Mouse (Mus musculus) midbrain, embryonic 13.5 days (tissue): ENCODE measurements around the gene Pofut1. TPM values are rescaled to one million over a fixed set of nuclear protein-coding genes. Genes with fewer than 3 reads are reported as not detected.
"Not testable (repeated sequence)": the region's sequence is repeated elsewhere in the genome, so short reads cannot be mapped to it uniquely, and the experiment has no call there.

ENCODE experiments used
- ATAC-seq: fragments of 200-750 bp; cut with Nextera tagmentation; 2 replicates; pipeline ENCODE4 v1.8.0; 2017; ENCODE audit warnings: mild to moderate bottlenecking, moderate TSS enrichment, moderate library complexity
- H3K27ac ChIP-seq: fragments of 300-500 bp; sonication (generic); 2 replicates; pipeline ENCODE4 v1.5.1; 2015; ENCODE audit warnings: inconsistent platforms, mild to moderate bottlenecking, moderate library complexity
- H3K27me3 ChIP-seq: fragments of 300-500 bp; sonication (generic); 2 replicates; pipeline ENCODE4 v1.6.1; 2015; ENCODE audit warnings: mild to moderate bottlenecking, inconsistent platforms
- H3K36me3 ChIP-seq: fragments of 300-500 bp; sonication (generic); 2 replicates; pipeline ENCODE4 v1.6.1; 2015; ENCODE audit warnings: mild to moderate bottlenecking, inconsistent platforms
- H3K4me1 ChIP-seq: fragments of 300-500 bp; sonication (generic); replicated peaks from 2 replicates; pipeline ENCODE4 v1.6.1; 2015; ENCODE audit warnings: inconsistent platforms
- H3K4me2 ChIP-seq: fragments of 300-500 bp; sonication (generic); replicated peaks from 2 replicates; pipeline ENCODE4 v1.6.1; 2015; ENCODE audit warnings: moderate library complexity, mild to moderate bottlenecking, inconsistent platforms
- H3K4me3 ChIP-seq: fragments of 300-500 bp; sonication (generic); replicated peaks from 2 replicates; pipeline ENCODE4 v1.5.1; 2015; ENCODE audit warnings: mild to moderate bottlenecking, inconsistent platforms
- H3K9ac ChIP-seq: fragments of 300-500 bp; sonication (generic); replicated peaks from 2 replicates; pipeline ENCODE4 v1.6.1; 2015; ENCODE audit warnings: mild to moderate bottlenecking, inconsistent platforms
- H3K9me3 ChIP-seq: fragments of 300-500 bp; sonication (generic); 2 replicates; pipeline ENCODE4 v1.6.1; 2016; ENCODE audit warnings: mild to moderate bottlenecking, inconsistent platforms
- WGBS: fragments of 180-500 bp; shearing (Covaris S2); methylation state at CpG from one replicate; pipeline ENCODE4 v1.1.7; 2015; 5-methylcytosine and 5-hydroxymethylcytosine counted together
- polyA plus RNA-seq: library from polyadenylated mRNA; unstranded; fragments of >200 nt; fragmentation: Nextera tagmentation; extraction: Ambion mirVana; gene quantifications from 2 replicates; pipeline ENCODE4 v1.2.1, GENCODE M21; 2015

Pofut1 gene
- polyA plus RNA-seq, 1 experiment from 2014 or later, result 5.7 TPM

- peaks cover 55% of the 10 kb centered on the region for H3K4me1 ChIP-seq
- no peak for ATAC-seq
Observed at GRCm38 (mm10) chr2:153239860-153240480, 1.4 kb upstream of the Pofut1 start.

GRCm38 (mm10) chr2:153240701-153241235 is 565 bp upstream of the Pofut1 start:
- Histone ChIP-seq H3K36me3 (peaks cover 17% of the 10 kb centered on the region), H3K9ac (peak overlapping the region; percentile 99), H3K27me3 (no peaks in the 10 kb centered on the region), H3K4me3 (peak overlapping the region; percentile 97), H3K4me1 (peaks cover 60% of the 10 kb centered on the region), H3K27ac (peak overlapping the region; percentile 89), H3K4me2 (peak overlapping the region; percentile 94), H3K9me3 (no peaks in the 10 kb centered on the region)
- peak; percentile 53 for ATAC-seq
- WGBS, result under 1% methylated on average over 33 of the region's 33 CpGs

More at GRCm38 (mm10) chr2:153239860-153240480, 1.4 kb upstream of the Pofut1 start:
- Histone ChIP-seq H3K27ac (peak overlapping the region; percentile 89), H3K27me3 (no peaks in the 10 kb centered on the region), H3K4me2 (peak overlapping the region; percentile 94), H3K9me3 (no peaks in the 10 kb centered on the region), H3K9ac (peak overlapping the region; percentile 99), H3K4me3 (peak overlapping the region; percentile 97), H3K36me3 (peaks cover 25% of the 10 kb centered on the region)
- WGBS, result 1% methylated on average over 21 of the region's 22 CpGs

GRCm38 (mm10) chr2:153242156-153242555 is 823 bp downstream of the Pofut1 start:
- peak overlapping the region; percentile 94 for H3K4me2 ChIP-seq
- H3K27ac ChIP-seq, result no peak overlapping the region
- no peaks in the 10 kb centered on the region for H3K27me3 ChIP-seq
- peaks cover 58% of the 10 kb centered on the region for H3K4me1 ChIP-seq
- WGBS, result 71% methylated on average over 6 of the region's 6 CpGs
- peak overlapping the region; percentile 99 for H3K9ac ChIP-seq
- H3K4me3 ChIP-seq, result peak overlapping the region; percentile 97
- H3K36me3 ChIP-seq, result peaks cover 18% of the 10 kb centered on the region; the same call in 1 of the 2 replicates
- no peaks in the 10 kb centered on the region for H3K9me3 ChIP-seq
- ATAC-seq, result no peak

GRCm38 (mm10) chr2:153249751-153250150 is 8.4 kb downstream of the Pofut1 start:
- H3K9ac ChIP-seq, result no peak overlapping the region
- WGBS, result 96% methylated on average over 5 of the region's 5 CpGs
- H3K4me1 ChIP-seq, result 0 out of 2 replicates have a peak, but pooled peaks cover 4% of the 10 kb centered on the region
- ATAC-seq, result no peak
- H3K9me3 ChIP-seq, result no peaks in the 10 kb centered on the region
- no peak overlapping the region for H3K27ac ChIP-seq
- peaks cover 56% of the 10 kb centered on the region for H3K36me3 ChIP-seq
- no peaks in the 10 kb centered on the region for H3K27me3 ChIP-seq
- no peak overlapping the region for H3K4me3 ChIP-seq
- H3K4me2 ChIP-seq, result no peak overlapping the region

DNA sequence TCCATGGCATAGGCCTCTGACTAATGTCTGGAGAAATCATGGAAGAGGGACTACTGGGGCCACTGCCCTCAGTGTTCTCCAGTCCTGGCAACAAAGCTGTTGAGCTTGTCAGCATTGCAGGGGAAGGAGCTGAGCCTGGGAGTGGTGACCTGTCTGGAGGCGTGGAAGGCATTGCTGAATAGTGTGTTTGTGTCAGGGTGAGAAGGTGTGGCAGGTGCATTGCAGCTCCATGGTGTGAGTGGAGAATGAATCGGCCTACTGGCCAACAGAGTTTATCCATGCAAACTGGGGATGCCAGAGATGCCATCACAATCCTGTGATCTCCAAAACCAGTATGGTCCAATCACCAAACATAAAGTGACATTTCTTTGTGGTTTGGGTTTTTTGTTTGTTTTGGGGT is 15.3 kb downstream of the Pofut1 start:
- H3K9ac ChIP-seq, result no peak overlapping the region
- no peak for ATAC-seq
- H3K36me3 ChIP-seq, result peaks cover 39% of the 10 kb centered on the region
- H3K4me1 ChIP-seq, result no peaks in the 10 kb centered on the region
- H3K4me2 ChIP-seq, result no peak overlapping the region
- no peaks in the 10 kb centered on the region for H3K27me3 ChIP-seq
- 81% methylated on average over 2 of the region's 2 CpGs for WGBS
- H3K4me3 ChIP-seq, result no peak overlapping the region
- H3K9me3 ChIP-seq, result no peaks in the 10 kb centered on the region
- H3K27ac ChIP-seq, result no peak overlapping the region

DNA sequence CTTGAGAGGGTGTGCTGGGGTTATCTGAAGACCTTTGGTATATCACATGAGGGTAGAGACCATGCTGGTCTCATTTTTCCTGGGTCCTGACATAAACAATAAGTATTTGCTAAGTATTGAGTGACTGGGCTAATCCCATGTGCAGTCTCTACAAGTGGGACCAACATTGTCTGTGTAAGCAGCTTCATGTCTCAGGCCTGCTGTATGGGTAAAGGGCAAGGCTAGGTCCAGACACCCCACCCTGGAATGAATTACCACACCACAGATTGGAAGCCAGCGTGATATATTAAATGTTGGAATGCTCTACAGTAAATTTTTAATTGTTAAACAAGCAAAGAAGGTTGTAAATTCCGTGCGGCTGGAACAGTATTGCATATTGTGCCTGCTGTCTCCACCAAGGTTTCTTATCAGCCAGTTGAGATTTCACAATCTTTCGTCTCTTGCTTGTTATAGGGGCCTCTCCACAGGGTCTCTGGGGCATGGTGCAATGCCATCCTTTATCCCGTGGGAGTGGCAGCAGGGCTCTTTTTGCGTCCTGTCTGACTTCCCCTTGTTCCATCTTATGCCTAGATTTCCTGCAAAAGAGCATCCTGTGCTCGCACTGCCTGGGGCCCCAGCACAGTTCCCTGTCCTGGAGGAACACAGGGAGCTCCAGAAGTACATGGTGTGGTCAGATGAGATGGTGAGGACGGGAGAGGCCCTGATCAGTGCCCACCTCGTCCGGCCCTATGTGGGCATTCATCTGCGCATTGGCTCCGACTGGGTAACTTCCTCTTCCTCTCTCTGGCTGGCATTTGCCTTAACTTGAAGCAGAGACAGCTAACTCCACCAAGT is 17.9 kb downstream of the Pofut1 start:
- ATAC-seq, result no peak
- 90% methylated on average over 12 of the region's 12 CpGs for WGBS

DNA sequence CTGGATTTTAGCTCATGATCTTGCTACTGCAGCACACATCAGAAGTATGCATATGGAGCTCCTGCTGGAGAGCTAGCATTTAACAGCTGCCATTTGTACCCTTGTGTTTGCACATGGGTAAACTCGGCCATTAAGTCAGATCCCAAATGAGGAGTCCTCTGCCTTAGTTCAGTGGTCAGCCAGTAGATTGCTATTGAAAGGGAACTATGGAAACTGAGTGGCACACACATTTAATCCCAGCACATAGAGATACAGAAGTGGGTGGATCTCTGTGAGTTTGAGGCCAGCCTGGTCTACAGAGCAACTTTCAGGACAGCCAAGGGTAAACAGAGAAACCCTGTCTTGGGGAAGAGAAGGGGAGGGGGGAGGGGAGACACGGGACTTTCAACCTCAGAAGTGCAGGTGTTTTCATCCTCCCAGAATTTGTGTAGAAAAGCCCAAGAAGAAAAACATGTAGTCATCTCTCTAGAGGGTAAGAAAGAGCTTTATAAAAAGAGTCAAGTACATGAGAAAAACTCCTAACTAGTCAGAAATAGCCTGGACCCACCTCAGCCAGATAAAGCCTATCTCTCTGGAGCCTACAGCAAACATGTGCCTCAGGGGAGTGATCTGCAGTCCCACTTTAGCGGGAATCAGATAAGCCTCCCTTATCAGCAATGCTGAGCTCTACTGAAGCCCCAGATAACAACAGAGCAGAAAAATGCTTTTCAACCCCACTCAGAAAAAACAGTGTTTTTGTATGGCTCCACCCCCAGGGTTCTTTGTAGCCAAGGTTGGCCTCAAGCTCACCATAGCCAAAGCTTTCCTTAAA is 18.7 kb downstream of the Pofut1 start:
- 77% methylated on average over 3 of the region's 3 CpGs for WGBS
- Histone ChIP-seq H3K9ac (no peak overlapping the region), H3K4me2 (no peak overlapping the region), H3K4me3 (no peak overlapping the region), H3K4me1 (no peaks in the 10 kb centered on the region), H3K27ac (no peak overlapping the region), H3K9me3 (no peaks in the 10 kb centered on the region), H3K27me3 (no peaks in the 10 kb centered on the region), H3K36me3 (peaks cover 52% of the 10 kb centered on the region)
- no peak for ATAC-seq

More for the DNA sequence above, 17.9 kb downstream of the Pofut1 start:
- no peak overlapping the region for H3K27ac ChIP-seq
- no peak overlapping the region for H3K4me2 ChIP-seq
- no peaks in the 10 kb centered on the region for H3K27me3 ChIP-seq
- H3K4me1 ChIP-seq, result no peaks in the 10 kb centered on the region
- H3K9me3 ChIP-seq, result no peaks in the 10 kb centered on the region
- peaks cover 44% of the 10 kb centered on the region for H3K36me3 ChIP-seq
- H3K9ac ChIP-seq, result no peak overlapping the region
- H3K4me3 ChIP-seq, result no peak overlapping the region

DNA sequence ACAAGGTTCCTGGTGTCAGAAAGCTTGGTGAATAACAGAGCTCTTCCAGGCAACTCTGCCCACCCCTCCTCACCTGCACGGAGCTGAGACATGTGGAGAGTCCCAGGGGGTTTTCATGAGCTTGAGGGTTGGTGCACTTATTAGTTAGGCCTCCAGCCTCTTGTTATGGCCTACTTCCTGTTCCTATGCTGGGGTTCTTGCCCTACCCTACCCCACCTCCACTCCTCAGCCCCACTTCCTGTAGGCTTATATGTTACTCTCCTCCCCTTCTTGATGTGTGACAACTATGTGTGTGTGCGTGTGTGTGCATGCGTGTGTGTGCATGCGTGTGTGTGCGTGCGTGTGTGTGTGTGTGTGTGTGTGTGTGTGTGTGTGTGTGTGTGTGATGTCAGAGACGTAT is 21.7 kb downstream of the Pofut1 start:
- Histone ChIP-seq H3K4me2 (no peak overlapping the region), H3K9me3 (no peaks in the 10 kb centered on the region), H3K36me3 (peaks cover 75% of the 10 kb centered on the region)

GRCm38 (mm10) chr2:153267331-153267730 is 26.0 kb downstream of the Pofut1 start:
- no peak for ATAC-seq
- Histone ChIP-seq H3K9me3 (no peaks in the 10 kb centered on the region), H3K4me2 (no peak overlapping the region), H3K27me3 (no peaks in the 10 kb centered on the region), H3K4me3 (no peak overlapping the region), H3K36me3 (peaks cover 51% of the 10 kb centered on the region), H3K27ac (no peak overlapping the region), H3K4me1 (no peaks in the 10 kb centered on the region; the same call in 1 of the 2 replicates), H3K9ac (no peak overlapping the region)
- WGBS, result 88% methylated on average over 2 of the region's 2 CpGs

More for the DNA sequence above, 21.7 kb downstream of the Pofut1 start:
- H3K9ac ChIP-seq, result no peak overlapping the region
- no peaks in the 10 kb centered on the region for H3K4me1 ChIP-seq
- WGBS, result 95% methylated on average over 7 of the region's 7 CpGs
- no peaks in the 10 kb centered on the region for H3K27me3 ChIP-seq
- no peak overlapping the region for H3K27ac ChIP-seq
- ATAC-seq, result no peak
- H3K4me3 ChIP-seq, result no peak overlapping the region

DNA sequence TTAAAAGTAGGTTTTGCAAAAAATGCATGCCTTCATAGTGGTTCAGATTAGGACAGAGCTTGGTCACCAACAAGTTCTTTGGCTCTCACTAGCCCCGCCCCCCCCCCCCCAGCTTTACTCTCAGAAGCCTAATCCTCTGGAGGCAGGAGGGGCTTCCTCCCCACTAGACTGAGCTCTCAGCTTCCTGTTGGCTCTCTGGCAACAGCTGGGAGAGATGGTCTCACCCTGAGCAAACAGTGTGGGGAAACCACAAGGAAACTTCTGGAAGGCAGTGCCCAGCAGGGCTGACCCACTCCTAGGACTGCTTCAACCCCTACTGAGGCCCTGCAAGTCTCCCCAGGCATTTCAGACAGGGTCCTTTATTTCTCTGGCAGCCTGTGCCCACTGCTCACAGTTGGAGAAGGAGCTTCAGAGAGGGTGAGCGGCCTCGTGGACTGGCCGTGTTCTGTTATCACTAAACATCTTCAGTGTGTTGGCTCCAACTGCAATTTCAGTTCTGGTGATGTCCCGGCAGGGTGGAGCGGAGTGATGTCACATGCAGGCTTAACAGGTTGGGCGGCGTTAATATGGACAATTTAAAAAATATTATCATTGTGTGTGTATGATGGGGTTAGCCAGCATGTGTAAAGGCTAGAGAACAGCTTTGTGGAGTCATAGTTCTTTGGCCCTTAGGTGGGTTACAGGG is 29.0 kb downstream of the Pofut1 start:
- not testable (repeated sequence) for H3K27me3 ChIP-seq, H3K4me1 ChIP-seq, H3K4me3 ChIP-seq, H3K27ac ChIP-seq, ATAC-seq, H3K4me2 ChIP-seq, H3K9ac ChIP-seq, H3K9me3 ChIP-seq
- H3K36me3 ChIP-seq, result peaks cover 23% of the 10 kb centered on the region
- 69% methylated on average over 8 of the region's 8 CpGs for WGBS

DNA sequence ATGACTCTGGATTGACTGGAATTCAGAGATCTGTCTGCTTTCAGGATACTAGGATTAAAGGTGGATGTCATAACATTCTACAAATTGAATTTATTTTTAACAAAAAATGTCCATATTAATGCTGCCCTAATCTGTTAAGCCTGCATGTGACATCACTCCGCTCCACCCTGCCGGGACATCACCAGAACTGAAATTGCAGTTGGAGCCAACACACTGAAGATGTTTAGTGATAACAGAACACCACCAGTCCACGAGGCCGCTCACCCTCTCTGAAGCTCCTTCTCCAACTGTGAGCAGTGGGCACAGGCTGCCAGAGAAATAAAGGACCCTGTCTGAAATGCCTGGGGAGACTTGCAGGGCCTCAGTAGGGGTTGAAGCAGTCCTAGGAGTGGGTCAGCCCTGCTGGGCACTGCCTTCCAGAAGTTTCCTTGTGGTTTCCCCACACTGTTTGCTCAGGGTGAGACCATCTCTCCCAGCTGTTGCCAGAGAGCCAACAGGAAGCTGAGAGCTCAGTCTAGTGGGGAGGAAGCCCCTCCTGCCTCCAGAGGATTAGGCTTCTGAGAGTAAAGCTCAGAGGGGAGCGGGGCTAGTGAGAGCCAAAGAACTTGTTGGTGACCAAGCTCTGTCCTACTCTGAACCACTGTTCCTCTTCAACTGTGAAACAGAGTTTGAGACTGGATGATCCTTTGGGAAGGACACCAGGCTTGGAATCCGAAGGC is 33.0 kb downstream of the Pofut1 start:
- not testable (repeated sequence) for H3K9ac ChIP-seq, H3K4me1 ChIP-seq, H3K4me2 ChIP-seq, H3K27ac ChIP-seq, H3K9me3 ChIP-seq, H3K4me3 ChIP-seq, H3K27me3 ChIP-seq, H3K36me3 ChIP-seq, ATAC-seq
- 69% methylated on average over 6 of the region's 6 CpGs for WGBS
